Mouse (Mus musculus): ENCODE data around the gene Olfr722. TPM values are rescaled to one million over a fixed set of nuclear protein-coding genes. Genes with fewer than 3 reads are reported as not detected.

Olfr722 gene
- total RNA-seq (2023): not detected

DNA sequence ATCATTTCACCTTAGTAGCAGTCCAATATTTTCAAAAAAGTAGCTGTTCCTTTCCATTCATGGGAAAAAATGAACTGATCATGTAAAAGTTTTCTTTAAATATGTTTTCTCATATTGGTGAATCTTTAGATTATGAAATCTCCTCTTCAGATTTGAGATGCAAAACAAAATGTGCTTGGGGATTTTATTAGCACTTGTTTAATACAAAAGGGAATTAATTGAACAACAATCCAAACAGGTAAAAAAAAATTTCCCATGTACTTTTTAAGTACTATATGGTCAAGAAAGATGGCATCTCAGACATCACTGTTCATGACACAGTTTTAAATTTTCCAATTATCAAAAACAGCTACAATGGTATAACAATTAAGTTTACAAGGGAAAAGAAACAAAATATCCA is at the start of gene Olfr722:
Gene Olfr722 (minus strand): TSS at position 101 of the 400 bp plus-strand sequence.

GRCm38 (mm10) chr14:49931687-49932086 is 29.9 kb upstream of the Olfr722 start, which contains the start of gene Olfr723:
TSS of gene Olfr723 (minus strand) at chr14:49931787.

Other genes starting within 250 kb of the Olfr722 start
- gene Armh4, start 118.6 kb downstream of the Olfr722 start, total RNA-seq (2023): not detected
- gene Olfr723, start 29.8 kb upstream of the Olfr722 start, total RNA-seq (2023): not detected
- gene Olfr724, start 61.3 kb upstream of the Olfr722 start, total RNA-seq (2023): not detected
- not detected for gene Olfr725, start 138.4 kb upstream of the Olfr722 start, total RNA-seq (2023)
- not detected for gene Olfr726, start 189.0 kb upstream of the Olfr722 start, total RNA-seq (2023)
- gene Olfr727, start 221.2 kb upstream of the Olfr722 start, total RNA-seq (2023): not detected
- not detected for gene Olfr728, start 240.7 kb upstream of the Olfr722 start, total RNA-seq (2023)

All from neutrophil, adult 83 days (primary cell).